Mouse (Mus musculus) layer of hippocampus, adult 11-12 months (tissue): Measurements from ENCODE around the gene Ackr3.

ENCODE experiments used
- DNase-seq: peaks from one replicate; pipeline ENCODE4 v3.0.0; 2022; ENCODE audit warnings: low spot score

Ackr3 gene

GRCm38 (mm10) chr1:90228323-90228697 lies 24.5 kb downstream of the Ackr3 start:
- no peak for DNase-seq

- DNase-seq: no peak
Observed at GRCm38 (mm10) chr1:90230611-90231010, 26.8 kb downstream of the Ackr3 start.

- DNase-seq: no peak
Observed at GRCm38 (mm10) chr1:90231591-90232490, 28.1 kb downstream of the Ackr3 start.

GRCm38 (mm10) chr1:90232491-90232885 lies 28.7 kb downstream of the Ackr3 start:
- peak; percentile 36 for DNase-seq

- DNase-seq: no peak
Observed at GRCm38 (mm10) chr1:90234620-90235054, 30.9 kb downstream of the Ackr3 start.

- no peak for DNase-seq
Observed at GRCm38 (mm10) chr1:90236640-90237039, 32.9 kb downstream of the Ackr3 start.

- DNase-seq: no peak
Observed at GRCm38 (mm10) chr1:90238095-90238888, 34.5 kb downstream of the Ackr3 start.

- no peak for DNase-seq
Observed at GRCm38 (mm10) chr1:90239336-90240225, 35.8 kb downstream of the Ackr3 start.

GRCm38 (mm10) chr1:90240287-90240686 lies 36.5 kb downstream of the Ackr3 start:
- DNase-seq: no peak

- DNase-seq: no peak
Observed at GRCm38 (mm10) chr1:90242444-90242989, 38.7 kb downstream of the Ackr3 start.

GRCm38 (mm10) chr1:90244537-90244936 lies 40.8 kb downstream of the Ackr3 start:
- no peak for DNase-seq

- no peak for DNase-seq
Observed at GRCm38 (mm10) chr1:90245533-90245932, 41.8 kb downstream of the Ackr3 start.

- no peak for DNase-seq
Observed at GRCm38 (mm10) chr1:90246035-90246434, 42.3 kb downstream of the Ackr3 start.

- DNase-seq: no peak
Observed at GRCm38 (mm10) chr1:90246800-90247199, 43.0 kb downstream of the Ackr3 start.

- DNase-seq: no peak
Observed at GRCm38 (mm10) chr1:90247234-90247633, 43.5 kb downstream of the Ackr3 start.

GRCm38 (mm10) chr1:90247756-90248541 lies 44.2 kb downstream of the Ackr3 start:
- no peak for DNase-seq

GRCm38 (mm10) chr1:90248966-90249735 lies 45.4 kb downstream of the Ackr3 start:
- DNase-seq: no peak

- DNase-seq: no peak
Observed at GRCm38 (mm10) chr1:90250419-90250818, 46.6 kb downstream of the Ackr3 start.

GRCm38 (mm10) chr1:90251156-90251555 lies 47.4 kb downstream of the Ackr3 start:
- no peak for DNase-seq

GRCm38 (mm10) chr1:90253465-90253864 lies 49.7 kb downstream of the Ackr3 start:
- no peak for DNase-seq
